Mouse (Mus musculus): ENCODE results near the gene Zfp384. TPM values are rescaled to one million over a fixed set of nuclear protein-coding genes. Genes with fewer than 3 reads are reported as not detected.

Gene Zfp384
- polyA plus RNA-seq (2015; fragmentation: Nextera tagmentation; extraction: Ambion mirVana): 19.1 and 19.9 TPM in 2 replicates

DNA sequence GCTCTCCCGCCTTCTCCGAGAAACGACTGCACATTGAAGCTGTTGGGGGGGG, at the start of gene Zfp384:
Gene Zfp384, plus strand, starts transcription at position 17 of the 52 bp plus-strand sequence.
- Histone ChIP-seq H3K4me3 (peak within 1 kb of the TSS; percentile 80), H3K9ac (peak within 1 kb of the TSS; percentile 94), H3K4me1 (peaks cover 42% of the 10 kb centered on the region), H3K36me3 (replicated peaks) (0 out of 2 replicates have a peak, but pooled peaks cover 8% of the 10 kb centered on the region), H3K4me2 (peak within 1 kb of the TSS; percentile 91), H3K27ac (peak within 1 kb of the TSS; percentile 99), H3K9me3 (no peaks in the 10 kb centered on the region), H3K27me3 (replicated peaks) (no peaks in the 10 kb centered on the region)
- ATAC-seq (replicated peaks): no peak
- 0% methylated on average over 3 of the region's 3 CpGs for WGBS

DNA sequence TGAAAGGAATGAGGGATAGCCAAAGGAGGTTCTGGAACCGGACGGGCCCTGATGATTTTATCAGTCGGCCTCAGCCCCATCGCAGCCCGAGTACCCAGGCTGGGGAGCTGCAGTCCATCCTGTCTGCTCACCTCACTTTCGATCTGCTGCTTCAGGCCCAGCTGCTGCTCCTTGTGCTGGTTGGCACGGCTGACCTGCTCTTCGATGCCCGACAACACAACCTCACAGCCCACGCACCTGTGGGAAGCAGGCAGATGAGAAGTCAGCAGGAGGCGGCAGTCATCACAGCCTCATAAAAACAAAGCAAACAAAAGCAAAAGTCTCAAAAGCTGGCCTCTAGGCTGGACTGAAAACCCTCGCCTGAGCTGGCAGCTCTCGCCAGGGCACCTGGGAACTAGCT, 49.0 kb upstream of the Zfp384 start:
- H3K4me2 ChIP-seq: no peak overlapping the region
- H3K27ac ChIP-seq: no peak overlapping the region
- no peak overlapping the region for H3K9ac ChIP-seq
- WGBS: 94% methylated on average over 13 of the region's 13 CpGs
- ATAC-seq (replicated peaks): no peak
- no peaks in the 10 kb centered on the region for H3K27me3 ChIP-seq (replicated peaks)
- peaks cover 38% of the 10 kb centered on the region for H3K36me3 ChIP-seq (replicated peaks)
- peaks cover 9% of the 10 kb centered on the region for H3K4me1 ChIP-seq
- no peaks in the 10 kb centered on the region for H3K9me3 ChIP-seq
- no peak overlapping the region for H3K4me3 ChIP-seq

DNA sequence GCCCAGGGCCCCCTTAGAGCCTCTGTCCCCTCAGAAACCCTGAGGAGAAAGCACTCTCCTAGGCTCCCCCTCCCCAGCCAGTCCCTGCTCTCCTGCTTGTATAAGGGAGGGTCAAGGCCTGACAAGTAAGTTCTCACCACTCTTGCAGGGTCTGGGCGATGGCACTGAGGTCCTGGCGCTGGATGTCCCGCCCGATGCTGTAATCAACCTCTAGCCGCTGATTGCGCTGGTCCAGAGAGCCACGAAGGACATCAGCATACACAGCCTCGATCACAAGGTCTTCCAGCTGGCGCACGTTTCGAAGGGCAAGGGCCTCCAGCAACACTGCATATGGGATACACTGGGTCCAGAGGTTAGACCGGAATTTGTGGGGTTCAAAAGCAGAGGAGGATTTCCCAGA, 47.9 kb upstream of the Zfp384 start:
- no peak overlapping the region for H3K4me2 ChIP-seq
- H3K4me1 ChIP-seq: peaks cover 10% of the 10 kb centered on the region
- ATAC-seq (replicated peaks): no peak
- H3K9me3 ChIP-seq: no peaks in the 10 kb centered on the region
- H3K27me3 ChIP-seq (replicated peaks): no peaks in the 10 kb centered on the region
- peaks cover 34% of the 10 kb centered on the region for H3K36me3 ChIP-seq (replicated peaks)
- no peak overlapping the region for H3K9ac ChIP-seq
- H3K4me3 ChIP-seq: no peak overlapping the region
- WGBS: 93% methylated on average over 12 of the region's 12 CpGs
- H3K27ac ChIP-seq: no peak overlapping the region

DNA sequence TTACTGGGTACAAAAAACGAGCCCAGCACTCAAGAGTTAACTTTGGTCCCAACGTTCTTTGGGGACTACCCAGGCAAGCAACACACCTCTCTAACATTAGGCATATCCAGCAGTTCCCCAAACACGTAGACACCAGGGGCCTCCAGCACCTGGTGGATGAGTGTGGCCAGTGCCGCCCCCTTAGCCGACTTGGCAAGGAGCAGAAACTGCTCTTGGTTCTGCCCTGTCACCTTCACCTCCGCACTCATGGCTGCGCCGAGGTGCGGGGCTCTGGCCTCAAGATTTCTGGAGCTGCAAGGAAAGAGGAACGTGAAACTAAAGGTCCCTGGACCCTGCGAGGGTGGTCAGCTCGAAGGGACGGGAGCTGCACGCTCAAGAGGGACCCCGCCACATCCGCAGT, 44.3 kb upstream of the Zfp384 start:
- H3K4me1 ChIP-seq: peaks cover 17% of the 10 kb centered on the region

DNA sequence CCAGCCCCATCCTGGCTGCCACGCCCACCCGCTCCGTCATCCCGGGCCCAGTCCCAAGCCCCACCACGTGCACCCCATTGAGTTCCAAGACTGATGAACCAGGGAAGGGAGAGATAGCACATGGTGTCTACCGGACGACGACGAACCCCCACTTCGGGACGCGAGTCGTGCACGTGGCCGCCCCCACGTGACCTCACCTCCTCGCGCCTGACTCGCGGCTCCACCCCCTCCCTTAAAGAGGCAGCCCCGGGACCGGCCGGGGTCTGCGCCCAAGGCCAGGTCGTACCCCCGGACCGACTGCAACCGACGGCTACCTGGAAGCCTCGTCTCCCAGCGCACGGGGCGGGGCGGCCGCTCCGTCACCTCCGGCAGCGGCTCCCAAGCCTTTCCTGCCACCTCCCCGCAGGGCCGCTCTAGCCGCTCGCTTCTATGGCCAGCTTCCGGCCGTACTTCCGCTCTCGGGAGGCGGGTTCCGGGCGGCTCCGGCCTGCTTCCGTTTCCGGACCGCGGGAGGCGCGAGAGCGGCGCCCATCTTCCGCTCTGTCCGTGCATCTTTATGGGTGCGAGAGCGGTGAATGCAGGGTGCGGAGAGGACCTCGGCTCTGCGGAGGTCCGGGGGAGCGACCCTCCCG, 43.7 kb upstream of the Zfp384 start, which contains the start of gene Cops7a:
Gene Cops7a, minus strand, starts transcription at position 451 of the 632 bp plus-strand sequence.
- H3K4me3 ChIP-seq: peak within 1 kb of the TSS; percentile 65
- H3K27me3 ChIP-seq (replicated peaks): no peaks in the 10 kb centered on the region
- H3K27ac ChIP-seq: peak within 1 kb of the TSS; percentile 89
- WGBS: under 1% methylated on average over 68 of the region's 68 CpGs
- H3K4me2 ChIP-seq: peak within 1 kb of the TSS; percentile 92
- ATAC-seq (replicated peaks): peak; percentile 97
- peaks cover 17% of the 10 kb centered on the region for H3K4me1 ChIP-seq
- peaks cover 11% of the 10 kb centered on the region; the same call in 1 of the 2 replicates for H3K36me3 ChIP-seq (replicated peaks)
- H3K9ac ChIP-seq: peak within 1 kb of the TSS; percentile 84
- H3K9me3 ChIP-seq: no peaks in the 10 kb centered on the region

More for the DNA sequence above, 44.3 kb upstream of the Zfp384 start:
- Histone ChIP-seq H3K4me2 (peak overlapping the region; percentile 92), H3K27ac (peak overlapping the region; percentile 89), H3K9ac (peak overlapping the region; percentile 84), H3K9me3 (no peaks in the 10 kb centered on the region), H3K27me3 (replicated peaks) (no peaks in the 10 kb centered on the region), H3K36me3 (replicated peaks) (peaks cover 16% of the 10 kb centered on the region), H3K4me3 (peak overlapping the region; percentile 65)
- ATAC-seq (replicated peaks): peak; percentile 57
- 41% methylated on average over 16 of the region's 16 CpGs for whole genome bisulfite sequencing

DNA sequence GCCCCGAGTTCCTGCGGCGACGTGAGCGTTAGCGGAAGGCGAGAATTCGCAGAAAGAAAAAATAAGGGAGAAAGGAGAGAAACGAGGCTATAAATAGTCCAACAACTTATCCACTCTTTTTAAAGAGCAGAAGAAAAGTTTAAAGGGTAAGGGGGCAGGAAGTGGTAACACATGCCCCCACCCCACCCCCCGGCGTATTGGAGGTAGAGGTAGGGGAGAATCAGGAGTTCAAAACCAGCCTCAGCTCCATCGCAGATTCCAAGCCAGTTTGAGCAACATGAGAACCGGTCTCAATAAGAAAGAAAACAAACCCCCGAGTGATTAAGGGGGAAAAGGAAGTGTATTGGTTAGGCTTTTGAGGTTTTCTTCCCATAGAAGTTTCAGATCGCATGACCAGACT, 43.2 kb upstream of the Zfp384 start:
- Histone ChIP-seq H3K4me2 (peak overlapping the region; percentile 92), H3K9ac (peak overlapping the region; percentile 84), H3K9me3 (no peaks in the 10 kb centered on the region), H3K36me3 (replicated peaks) (peaks cover 11% of the 10 kb centered on the region; the same call in 1 of the 2 replicates), H3K4me1 (peaks cover 17% of the 10 kb centered on the region), H3K4me3 (peak overlapping the region; percentile 65), H3K27ac (peak overlapping the region; percentile 89), H3K27me3 (replicated peaks) (no peaks in the 10 kb centered on the region)
- 0 out of 2 replicates have a peak, but pooled peaks have one; percentile 18 for ATAC-seq (replicated peaks)
- WGBS: 17% methylated on average over 15 of the region's 15 CpGs

DNA sequence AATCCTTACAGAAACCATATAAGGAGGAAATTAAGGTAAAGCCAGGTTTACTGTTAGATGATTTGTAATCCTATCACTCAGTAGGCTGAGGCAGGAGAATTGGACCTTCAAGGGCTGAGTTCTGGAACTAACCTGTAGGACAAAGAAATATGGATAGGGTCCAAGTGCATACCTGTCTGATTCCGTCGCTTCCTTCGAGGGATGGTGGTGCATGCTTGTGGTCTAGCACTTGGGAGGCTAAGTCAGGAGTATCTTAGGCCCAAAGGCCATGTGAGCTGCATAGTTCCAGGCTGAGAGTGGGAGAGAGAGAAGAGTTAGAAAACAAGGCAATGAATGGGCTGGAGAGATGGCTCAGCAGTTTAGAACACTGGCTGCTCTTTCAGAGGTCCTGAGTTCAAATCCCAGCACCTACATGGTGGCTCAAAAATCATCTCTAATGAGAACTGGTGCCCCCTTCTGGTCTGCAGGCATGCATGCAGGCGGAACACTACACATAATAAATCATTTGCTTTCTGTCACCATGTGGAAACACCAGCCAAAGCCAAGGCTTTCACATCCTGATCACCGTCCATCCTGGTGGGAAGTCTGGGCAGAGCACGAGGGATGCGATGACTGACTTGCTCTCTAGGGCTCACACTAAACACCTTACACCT, 42.4 kb upstream of the Zfp384 start:
- Histone ChIP-seq H3K36me3 (replicated peaks) (peaks cover 3% of the 10 kb centered on the region; the same call in 1 of the 2 replicates), H3K27ac (no peak overlapping the region), H3K27me3 (replicated peaks) (no peaks in the 10 kb centered on the region), H3K4me1 (peaks cover 17% of the 10 kb centered on the region), H3K4me2 (peak overlapping the region; percentile 92), H3K4me3 (peak overlapping the region; percentile 65), H3K9me3 (no peaks in the 10 kb centered on the region), H3K9ac (no peak overlapping the region)
- WGBS: 97% methylated on average over 7 of the region's 7 CpGs
- ATAC-seq (replicated peaks): no peak

DNA sequence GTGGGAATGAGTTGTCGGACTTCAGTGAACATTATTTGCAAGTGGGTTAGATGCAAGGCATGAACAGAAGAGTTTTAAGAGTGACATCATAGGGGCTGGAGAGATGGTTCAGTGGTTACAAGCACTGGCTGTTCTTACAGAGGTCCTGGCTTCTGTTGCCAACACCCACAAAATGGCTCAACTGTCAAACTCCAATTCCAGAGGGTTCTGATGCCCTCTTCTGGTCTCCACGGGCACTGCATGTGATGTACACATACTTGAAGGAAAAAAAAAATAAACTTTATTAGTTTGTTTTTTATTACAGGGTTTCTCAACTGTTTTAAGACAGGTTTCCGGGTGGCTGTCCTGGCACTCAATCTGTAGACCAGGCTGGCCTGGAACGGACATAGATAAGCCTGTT, 41.2 kb upstream of the Zfp384 start:
- no peaks in the 10 kb centered on the region for H3K36me3 ChIP-seq (replicated peaks)
- no peak for ATAC-seq (replicated peaks)

DNA sequence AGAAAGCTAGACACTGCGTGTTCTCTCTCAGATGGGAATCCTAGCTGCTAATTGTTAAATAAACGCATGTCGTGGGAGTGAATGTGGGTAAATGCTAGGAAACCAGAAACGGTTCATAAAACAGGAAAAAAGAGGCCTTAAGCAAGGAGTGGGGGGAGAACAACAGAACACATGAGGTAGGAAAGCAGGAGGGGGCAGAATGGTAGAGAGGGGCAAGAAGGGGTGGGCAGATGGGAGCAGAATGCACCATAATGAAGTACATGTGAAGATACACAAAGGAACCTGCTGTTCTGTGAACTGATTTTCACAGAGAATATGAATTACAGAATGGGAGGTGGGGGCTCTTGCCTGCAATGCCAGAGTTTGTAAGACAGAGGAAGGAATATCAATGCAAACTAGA, 16.7 kb upstream of the Zfp384 start:
- 77% methylated on average over 4 of the region's 4 CpGs for WGBS
- no peak for ATAC-seq (replicated peaks)
- Histone ChIP-seq H3K27me3 (replicated peaks) (peaks cover 9% of the 10 kb centered on the region; the same call in 1 of the 2 replicates), H3K4me1 (peaks cover 17% of the 10 kb centered on the region), H3K4me3 (no peak overlapping the region), H3K9ac (no peak overlapping the region), H3K9me3 (no peaks in the 10 kb centered on the region), H3K27ac (no peak overlapping the region), H3K36me3 (replicated peaks) (no peaks in the 10 kb centered on the region), H3K4me2 (no peak overlapping the region)

More for the DNA sequence above, 41.2 kb upstream of the Zfp384 start:
- no peaks in the 10 kb centered on the region for H3K9me3 ChIP-seq
- 69% methylated on average over 4 of the region's 4 CpGs for WGBS
- H3K27me3 ChIP-seq (replicated peaks): no peaks in the 10 kb centered on the region
- H3K27ac ChIP-seq: no peak overlapping the region
- H3K9ac ChIP-seq: no peak overlapping the region
- H3K4me2 ChIP-seq: no peak overlapping the region
- H3K4me1 ChIP-seq: peaks cover 17% of the 10 kb centered on the region
- no peak overlapping the region for H3K4me3 ChIP-seq

DNA sequence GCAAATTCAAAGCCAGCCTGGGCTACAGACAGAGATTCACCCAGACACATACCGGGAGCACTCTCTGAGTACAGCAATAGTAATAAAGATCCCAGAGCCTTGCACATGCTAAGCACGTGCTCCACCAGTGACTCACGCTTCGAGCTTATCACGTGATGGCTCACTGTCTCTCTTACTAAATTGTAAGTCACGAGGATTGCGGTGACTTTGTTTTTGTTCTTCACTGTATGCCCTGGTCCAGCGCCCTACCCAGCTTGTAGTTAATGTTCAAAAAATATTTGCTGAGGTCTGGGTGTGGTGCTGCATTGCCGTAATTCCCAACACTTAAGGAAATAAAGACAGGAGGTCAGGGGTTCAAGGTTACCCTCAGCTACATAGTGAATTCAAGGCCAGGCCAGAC, 15.6 kb upstream of the Zfp384 start:
- no peak overlapping the region for H3K4me3 ChIP-seq
- no peaks in the 10 kb centered on the region for H3K9me3 ChIP-seq
- H3K27ac ChIP-seq: no peak overlapping the region
- WGBS: 78% methylated on average over 9 of the region's 9 CpGs
- no peak for ATAC-seq (replicated peaks)
- peaks cover 27% of the 10 kb centered on the region for H3K4me1 ChIP-seq
- no peak overlapping the region for H3K9ac ChIP-seq
- H3K27me3 ChIP-seq (replicated peaks): peaks cover 10% of the 10 kb centered on the region
- H3K4me2 ChIP-seq: no peak overlapping the region
- no peaks in the 10 kb centered on the region for H3K36me3 ChIP-seq (replicated peaks)

DNA sequence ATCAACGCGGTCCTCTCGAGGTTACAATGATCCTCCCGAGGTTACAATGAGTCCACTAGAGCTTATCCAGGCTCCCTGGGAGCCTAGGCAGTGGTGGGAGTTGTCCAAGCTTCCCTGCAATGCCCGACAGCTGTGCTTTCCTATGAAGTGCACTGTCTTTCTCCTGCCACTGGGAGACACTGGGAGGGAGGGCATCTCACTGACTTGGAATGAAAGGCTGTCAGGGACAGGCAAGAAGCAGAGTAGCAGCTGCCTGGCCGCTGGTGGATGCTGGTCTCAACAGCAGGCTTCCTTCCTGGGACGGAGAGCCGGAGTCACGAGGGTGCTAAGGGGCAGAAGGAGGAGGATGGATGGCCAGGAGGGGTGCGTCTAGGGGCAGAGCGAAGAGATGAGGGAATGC, 15.1 kb upstream of the Zfp384 start:
- Histone ChIP-seq H3K9me3 (no peaks in the 10 kb centered on the region), H3K4me2 (peak overlapping the region; percentile 32), H3K4me1 (peaks cover 32% of the 10 kb centered on the region), H3K27me3 (replicated peaks) (peaks cover 15% of the 10 kb centered on the region), H3K27ac (0 out of 2 replicates have a peak overlapping the region, but pooled peaks have one; percentile 32), H3K4me3 (0 out of 2 replicates have a peak overlapping the region, but pooled peaks have one; percentile 15), H3K9ac (peak overlapping the region; percentile 34; the same call in 1 of the 2 replicates), H3K36me3 (replicated peaks) (no peaks in the 10 kb centered on the region)
- ATAC-seq (replicated peaks): no peak
- 11% methylated on average over 11 of the region's 11 CpGs for WGBS

DNA sequence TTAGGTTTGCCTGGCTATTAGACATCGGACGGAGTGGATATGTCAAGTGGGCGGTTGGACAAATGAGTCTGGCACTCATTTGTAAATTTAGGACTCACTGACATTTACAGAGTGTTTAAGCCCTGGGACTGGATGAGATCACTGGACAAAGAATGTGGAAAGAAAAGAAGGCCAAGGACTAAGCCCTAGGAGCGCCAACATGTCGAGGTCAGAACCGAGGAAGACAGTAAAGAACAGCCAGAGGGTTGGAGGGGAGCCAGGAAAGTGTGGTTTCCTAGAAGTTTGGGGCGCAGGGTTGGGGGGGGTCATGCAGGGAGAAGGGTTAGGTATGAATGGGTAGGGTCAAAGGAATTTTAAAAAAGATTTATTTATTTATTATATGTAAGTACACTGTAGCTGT, 13.7 kb upstream of the Zfp384 start:
- Histone ChIP-seq H3K27ac (no peak overlapping the region), H3K4me1 (peaks cover 42% of the 10 kb centered on the region), H3K27me3 (replicated peaks) (peaks cover 26% of the 10 kb centered on the region), H3K4me3 (no peak overlapping the region), H3K36me3 (replicated peaks) (peaks cover 1% of the 10 kb centered on the region; the same call in 1 of the 2 replicates), H3K4me2 (no peak overlapping the region), H3K9ac (no peak overlapping the region), H3K9me3 (no peaks in the 10 kb centered on the region)
- ATAC-seq (replicated peaks): no peak
- WGBS: 82% methylated on average over 7 of the region's 7 CpGs
